ENCODE assay signal across 29 mouse cellular contexts in genomic region chr1:90921687-90922086, GRCm38 (mm10). TPM values are rescaled to one million over a fixed set of nuclear protein-coding genes. Genes with fewer than 3 reads are reported as not detected.
"Had no signal": no experiment of that assay in that cellular context is flagged by ENCODE, and none has a peak within 500 bp of the region (broad histone marks: within the 10 kb centered on the region; RNA-seq: fewer than 3 reads in every experiment).

No protein-coding gene starts in this region.

- H3K4me1 ChIP-seq: limb, embryonic 10.5 days; limb, embryonic 13.5 days; liver, embryonic 12.5 days; liver, embryonic 15.5 days; midbrain, embryonic 12.5 days; midbrain, embryonic 15.5 days; neural tube, embryonic 12.5 days; neural tube, embryonic 15.5 days had no signal

- H3K4me2 ChIP-seq: limb, embryonic 13.5 days; liver, embryonic 12.5 days; liver, embryonic 15.5 days; lung, embryonic 15.5 days; midbrain, embryonic 12.5 days; midbrain, embryonic 15.5 days; neural tube, embryonic 12.5 days; neural tube, embryonic 15.5 days had no signal

- H3K27ac ChIP-seq: layer of hippocampus, adult 2 months; limb, embryonic 10.5 days; limb, embryonic 13.5 days; liver, embryonic 12.5 days; liver, embryonic 15.5 days; lung, embryonic 15.5 days; midbrain, embryonic 12.5 days; midbrain, embryonic 15.5 days; neural tube, embryonic 12.5 days; neural tube, embryonic 15.5 days had no signal

- H3K9ac ChIP-seq: limb, embryonic 13.5 days; liver, embryonic 12.5 days; liver, embryonic 15.5 days; lung, embryonic 15.5 days; midbrain, embryonic 12.5 days; midbrain, embryonic 15.5 days; neural tube, embryonic 12.5 days; neural tube, embryonic 15.5 days had no signal

- DNase-seq: layer of hippocampus, adult 9-11 months; liver; lung, adult 18-20 months; lung, postnatal 10 days; lung, postnatal 4 days; right cerebral cortex, adult 18-20 months; right cerebral cortex, postnatal 25 days; thymus, adult 2 months; thymus, postnatal 14 days; thymus, postnatal 4 days had no signal

- H3K9me3 ChIP-seq: liver, embryonic 15.5 days; neural tube, embryonic 15.5 days had no signal

- H3K27me3 ChIP-seq: limb, embryonic 13.5 days; neural tube, embryonic 12.5 days; neural tube, embryonic 15.5 days had no signal

- H3K4me3 ChIP-seq: layer of hippocampus, adult 2 months; limb, embryonic 10.5 days; limb, embryonic 13.5 days; liver, embryonic 12.5 days; liver, embryonic 15.5 days; lung, embryonic 15.5 days; midbrain, embryonic 12.5 days; midbrain, embryonic 15.5 days; neural tube, embryonic 12.5 days; neural tube, embryonic 15.5 days had no signal

- ATAC-seq: hindbrain, embryonic 16.5 days; inflammation-experienced regulatory T-cells, adult 6 months; liver, embryonic 12.5 days; midbrain, embryonic 15.5 days had no signal

- H3K36me3 ChIP-seq: limb, embryonic 10.5 days; limb, embryonic 13.5 days; liver, embryonic 12.5 days; liver, embryonic 15.5 days; lung, embryonic 15.5 days; midbrain, embryonic 12.5 days; midbrain, embryonic 15.5 days; neural tube, embryonic 12.5 days; neural tube, embryonic 15.5 days had no signal

RNA-seq across cellular contexts. Expression of gene Mlph, which starts 6.8 kb away (rescaled TPM):
- polyA plus RNA-seq: inflammation-experienced regulatory T-cells, adult 6 months; liver, embryonic 12.5 days; liver, embryonic 15.5 days had no signal

RNA-seq across cellular contexts. Expression of gene Prlh, which starts 31.2 kb away (rescaled TPM):
- total RNA-seq: layer of hippocampus, adult 2 months; layer of hippocampus, postnatal 25 days; left cerebral cortex, adult 18-20 months; left cerebral cortex, postnatal 25 days; megakaryocyte progenitor cell, adult 5-6 weeks had no signal
- polyA plus RNA-seq: hindbrain, embryonic 16.5 days; inflammation-experienced regulatory T-cells, adult 6 months; large intestine, adult 2 months; limb, embryonic 10.5 days; limb, embryonic 13.5 days; liver, embryonic 12.5 days; liver, embryonic 15.5 days; lung, embryonic 15.5 days; midbrain, embryonic 12.5 days; midbrain, embryonic 15.5 days; neural tube, embryonic 12.5 days; neural tube, embryonic 15.5 days; spleen, adult 2 months; stomach, embryonic 16.5 days; thymus, adult 2 months had no signal

RNA-seq across cellular contexts. Expression of gene Rab17, which starts 47.8 kb away (rescaled TPM):
- total RNA-seq: layer of hippocampus, adult 2 months; layer of hippocampus, postnatal 25 days; left cerebral cortex, adult 18-20 months had no signal
- polyA plus RNA-seq: inflammation-experienced regulatory T-cells, adult 6 months; midbrain, embryonic 12.5 days; neural tube, embryonic 12.5 days; neural tube, embryonic 15.5 days had no signal
